Mouse (Mus musculus): ENCODE results near the gene Nell2.

GRCm38 (mm10) chr15:95257131-95257530 lies 271.2 kb downstream of the Nell2 start:
- TF ChIP-seq CTCF (IDR thresholded peaks at IDR 0.05; ENCODE audit: insufficient read depth, low read depth, low read length) = no peak
- no peak for TF ChIP-seq POLR2A (IDR thresholded peaks at IDR 0.05; ENCODE audit: insufficient read depth, low read depth, low read length)

All from olfactory bulb, adult 2 months (tissue).